Mouse (Mus musculus) spleen, adult 2 months (tissue): Measurements from ENCODE around the gene Oard1. TPM values are rescaled to one million over a fixed set of nuclear protein-coding genes. Genes with fewer than 3 reads are reported as not detected.

Experiments
- DNase-seq, 2 experiments: peaks; one replicate each; pipeline versions ENCODE4 v3.0.0 to v3.0.0-alpha.2; 2012 to 2021; ENCODE audit warnings: low spot score in 2 of 2, low read depth in 1 of 2
- H3K27ac ChIP-seq: fragments of 200-500 bp; 2 replicates; pipeline ENCODE4 v1.5.1; 2012; ENCODE audit warnings: low read length, inconsistent platforms; ENCODE audit not compliant: insufficient read depth
- H3K27me3 ChIP-seq: fragments of 200-500 bp; 2 replicates; pipeline ENCODE4 v1.6.1; 2012; ENCODE audit warnings: mild to moderate bottlenecking, moderate library complexity, low read length, inconsistent platforms; ENCODE audit not compliant: control insufficient read depth, insufficient read depth
- H3K36me3 ChIP-seq: fragments of 200-500 bp; 2 replicates; pipeline ENCODE4 v1.6.1; 2012; ENCODE audit warnings: mild to moderate bottlenecking, low read length, inconsistent platforms; ENCODE audit not compliant: control insufficient read depth, insufficient read depth
- H3K4me1 ChIP-seq: fragments of 200-500 bp; 2 replicates; pipeline ENCODE4 v1.6.1; 2011; ENCODE audit warnings: inconsistent platforms; ENCODE audit not compliant: control insufficient read depth, insufficient read depth, insufficient read length
- H3K4me3 ChIP-seq: fragments of 200-500 bp; 2 replicates; pipeline ENCODE4 v1.5.1; 2011; ENCODE audit warnings: mild to moderate bottlenecking, inconsistent platforms; ENCODE audit not compliant: insufficient read depth, insufficient read length; ENCODE audit errors: extremely low read depth
- CTCF ChIP-seq: fragments of 200-500 bp; IDR thresholded peaks from 2 replicates; pipeline ENCODE4 v1.5.1; 2011; ENCODE audit warnings: mild to moderate bottlenecking, inconsistent platforms; ENCODE audit not compliant: insufficient read depth, insufficient read length, insufficient replicate concordance; ENCODE audit errors: extremely low read depth
- POLR2A ChIP-seq: fragments of 200-500 bp; IDR thresholded peaks from 2 replicates; pipeline ENCODE4 v1.6.1; 2011; ENCODE audit warnings: low read depth, low read length, inconsistent platforms
- WGBS: fragments of 180-500 bp; shearing (Covaris S2); methylation state at CpG from one replicate; pipeline ENCODE4 v1.1.7; 2018; 5-methylcytosine and 5-hydroxymethylcytosine counted together
- polyA plus RNA-seq: library from polyadenylated mRNA; depleted of rRNA; stranded (reverse); fragments of >200 nt; gene quantifications from 2 replicates; pipeline ENCODE4 v1.2.3, GENCODE M21; 2012

Oard1 gene
- polyA plus RNA-seq, 1 experiment, result 7.7 TPM

GRCm38 (mm10) chr17:48433689-48434330 lies 24.0 kb downstream of the Oard1 start:
- no peaks in the 10 kb centered on the region for H3K27me3 ChIP-seq
- H3K4me3 ChIP-seq, result no peak overlapping the region
- no peak overlapping the region for H3K27ac ChIP-seq
- TF ChIP-seq POLR2A (no peak), CTCF (no peak)
- H3K4me1 ChIP-seq, result peaks cover 8% of the 10 kb centered on the region; the same call in 1 of the 2 replicates
- no peaks in the 10 kb centered on the region for H3K36me3 ChIP-seq
- DNase-seq, result no peak
- 81% methylated on average over 6 of the region's 6 CpGs for WGBS

GRCm38 (mm10) chr17:48434479-48434878 lies 24.7 kb downstream of the Oard1 start:
- TF ChIP-seq POLR2A (no peak), CTCF (no peak)
- no peak overlapping the region for H3K27ac ChIP-seq
- no peak overlapping the region for H3K4me3 ChIP-seq
- peaks cover 5% of the 10 kb centered on the region; the same call in 1 of the 2 replicates for H3K4me1 ChIP-seq
- WGBS, result 86% methylated on average over 5 of the region's 5 CpGs
- DNase-seq, result no peak
- H3K27me3 ChIP-seq, result no peaks in the 10 kb centered on the region
- no peaks in the 10 kb centered on the region for H3K36me3 ChIP-seq

GRCm38 (mm10) chr17:48436487-48436886 lies 26.7 kb downstream of the Oard1 start:
- Histone ChIP-seq H3K27ac (no peak overlapping the region), H3K4me3 (no peak overlapping the region), H3K36me3 (no peaks in the 10 kb centered on the region), H3K27me3 (no peaks in the 10 kb centered on the region), H3K4me1 (no peaks in the 10 kb centered on the region)
- WGBS, result 91% methylated on average over 1 of the region's 1 CpGs
- DNase-seq, result no peak
- TF ChIP-seq CTCF (no peak), POLR2A (no peak)

GRCm38 (mm10) chr17:48437421-48437911 lies 27.7 kb downstream of the Oard1 start:
- no peak for TF ChIP-seq CTCF
- no peak for TF ChIP-seq POLR2A
- H3K36me3 ChIP-seq, result no peaks in the 10 kb centered on the region
- WGBS, result 80% methylated on average over 7 of the region's 7 CpGs
- no peak overlapping the region for H3K4me3 ChIP-seq
- no peaks in the 10 kb centered on the region for H3K27me3 ChIP-seq
- DNase-seq, result no peak
- no peak overlapping the region for H3K27ac ChIP-seq
- H3K4me1 ChIP-seq, result no peaks in the 10 kb centered on the region

- DNase-seq, result no peak
- Histone ChIP-seq H3K27ac (no peak overlapping the region), H3K4me3 (no peak overlapping the region), H3K27me3 (no peaks in the 10 kb centered on the region), H3K4me1 (no peaks in the 10 kb centered on the region), H3K36me3 (no peaks in the 10 kb centered on the region)
- TF ChIP-seq POLR2A (no peak), CTCF (no peak)
- WGBS, result 85% methylated on average over 7 of the region's 7 CpGs
These were observed 33.1 kb downstream of the Oard1 start for GRCm38 (mm10) chr17:48442745-48443457.

GRCm38 (mm10) chr17:48443542-48444145 lies 33.8 kb downstream of the Oard1 start:
- 94% methylated on average over 16 of the region's 16 CpGs for WGBS
- H3K27ac ChIP-seq, result no peak overlapping the region
- TF ChIP-seq POLR2A (no peak), CTCF (no peak)
- H3K4me1 ChIP-seq, result no peaks in the 10 kb centered on the region
- no peak for DNase-seq
- no peaks in the 10 kb centered on the region for H3K36me3 ChIP-seq
- H3K4me3 ChIP-seq, result no peak overlapping the region
- H3K27me3 ChIP-seq, result no peaks in the 10 kb centered on the region

- peak overlapping the region; percentile 55; the same call in 1 of the 2 replicates for H3K27ac ChIP-seq
- H3K27me3 ChIP-seq, result no peaks in the 10 kb centered on the region
- no peaks in the 10 kb centered on the region for H3K36me3 ChIP-seq
- no peak overlapping the region for H3K4me3 ChIP-seq
- TF ChIP-seq CTCF, result no peak
- no peak for TF ChIP-seq POLR2A
- 63% methylated on average over 8 of the region's 8 CpGs for WGBS
- DNase-seq, result no peak
- no peaks in the 10 kb centered on the region for H3K4me1 ChIP-seq
These were observed 37.9 kb downstream of the Oard1 start for GRCm38 (mm10) chr17:48447675-48448074.
